Mouse (Mus musculus): ENCODE measurements at regions not wholly inside any gene's neighbourhood (a gene's known extent, or its start where the extent isn't known, plus 50 kb on each side); places are given as distances from the start of the nearest gene placed in this dataset.
"Not testable (repeated sequence)": the region's sequence is repeated elsewhere in the genome, so short reads cannot be mapped to it uniquely, and the experiment has no call there.

DNA sequence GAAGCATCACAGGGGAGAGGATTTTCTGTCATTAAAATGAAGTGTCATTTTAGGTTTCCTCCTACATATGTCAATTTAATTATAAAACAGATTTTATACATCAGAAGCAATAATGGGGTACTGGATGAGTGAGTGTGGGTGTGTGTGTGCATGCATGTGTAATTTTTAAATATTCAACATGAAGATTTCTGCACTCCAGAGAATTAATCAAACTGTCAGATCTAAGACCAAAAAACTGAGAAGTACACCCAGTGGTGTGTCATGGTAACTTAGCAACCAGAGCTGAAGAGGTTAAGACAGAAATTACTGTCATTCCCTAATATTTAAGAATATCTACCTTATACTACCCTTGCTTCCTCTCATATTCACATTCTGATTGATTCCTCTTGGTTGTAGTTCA is 919.0 kb downstream of the Poteg start:
- CTCF ChIA-PET, result no interaction called here
- POLR2A ChIA-PET, result no interaction called here

DNA sequence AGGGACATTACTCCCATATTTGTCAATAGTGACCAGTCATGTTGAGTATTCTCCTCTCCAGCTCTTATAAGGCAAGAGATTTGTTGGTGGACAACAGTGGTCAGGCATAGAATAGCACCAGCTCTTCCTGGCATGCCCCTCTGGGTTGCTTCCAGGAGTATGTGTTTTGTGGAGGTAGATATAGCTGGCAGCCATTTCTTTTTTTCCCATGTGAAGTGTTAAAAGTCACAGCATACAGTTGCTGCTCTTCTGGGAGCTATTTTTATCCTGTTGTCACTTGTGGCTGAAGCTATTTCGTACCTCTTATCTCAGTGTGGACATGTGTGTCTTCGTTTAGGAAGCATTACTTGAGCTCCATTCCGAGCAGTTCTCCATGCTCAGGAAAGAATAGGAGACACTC is 919.9 kb downstream of the Poteg start:
- ChIA-PET POLR2A (no interaction called here), CTCF (interaction anchor here in 1 of 4 experiments (0.6 kb wide), 1 partner anchor 487 kb away, joined by 6 read pairs; no protein-coding TSS in a partner anchor)

DNA sequence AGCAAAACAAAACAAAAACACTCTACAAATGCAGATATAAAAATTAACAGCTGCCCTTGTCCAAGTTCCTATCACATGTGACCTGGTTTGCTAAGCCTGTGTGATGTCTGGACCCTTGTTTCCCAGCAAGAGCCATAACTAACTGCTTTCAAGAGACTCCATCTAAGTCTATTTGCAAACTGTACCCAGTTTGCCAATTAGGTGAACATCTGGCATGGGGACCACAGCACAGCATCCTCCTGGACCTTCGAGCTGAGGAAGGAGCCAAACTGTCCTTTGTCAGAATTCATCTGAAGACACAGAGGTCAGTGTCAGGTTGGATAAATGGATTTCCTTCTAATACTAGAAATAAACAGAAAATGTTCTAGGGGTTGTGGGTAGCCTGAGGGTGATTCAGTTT is 924.3 kb downstream of the Poteg start:
- CTCF ChIA-PET, result no interaction called here
- POLR2A ChIA-PET, result no interaction called here

DNA sequence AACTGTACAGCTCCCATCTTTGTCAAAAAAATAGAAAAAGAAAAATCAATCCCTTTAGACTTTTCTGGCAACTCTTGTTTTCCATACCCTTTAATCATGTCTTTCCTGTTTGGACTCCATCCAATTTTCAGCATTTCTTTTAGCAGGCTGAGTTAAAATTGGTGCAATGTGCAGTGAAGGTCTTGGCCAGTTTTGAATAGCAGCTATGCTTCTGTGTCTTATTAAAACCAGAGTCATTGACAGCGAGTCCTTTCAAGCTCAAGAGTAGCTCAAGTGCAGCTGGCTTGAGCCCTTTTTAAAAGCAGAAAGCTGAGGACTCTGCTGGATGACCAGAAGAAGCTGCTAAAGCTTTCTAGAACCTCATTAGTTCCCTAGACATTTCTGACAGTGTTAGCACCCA is 952.7 kb downstream of the Poteg start:
- CTCF ChIA-PET, result no interaction called here

DNA sequence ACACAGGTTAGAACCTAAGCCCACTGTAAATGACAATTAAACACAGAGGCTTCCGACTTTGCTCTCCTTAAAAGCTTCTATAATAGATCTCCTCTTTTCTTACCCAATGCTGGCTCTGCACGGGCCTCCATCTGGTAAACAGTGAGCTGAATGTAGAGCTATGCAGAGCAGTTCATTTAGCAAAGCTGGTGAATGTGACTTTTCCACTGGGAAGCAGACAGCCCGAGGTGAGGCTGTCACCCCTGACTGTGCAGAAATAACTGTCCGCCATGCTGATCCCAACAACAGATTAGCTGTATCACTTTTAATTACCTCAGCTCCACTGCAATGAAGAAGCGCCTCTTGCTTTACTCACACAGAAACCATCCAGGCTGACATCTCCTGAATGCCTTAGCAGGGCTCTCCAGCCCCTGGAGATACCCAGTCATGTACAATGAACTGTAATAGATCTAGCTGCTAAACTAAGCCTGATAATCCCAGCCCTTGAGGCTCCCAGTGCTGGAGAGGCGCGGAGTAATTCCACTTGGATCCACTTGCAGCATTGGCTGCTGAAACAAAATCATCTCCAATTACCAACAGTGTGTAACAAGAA is 980.2 kb downstream of the Poteg start:
- POLR2A ChIA-PET, result no interaction called here
- CTCF ChIA-PET, result interaction anchor here in 1 of 4 experiments (0.7 kb wide), 1 partner anchor 48 kb away, joined by 3 read pairs; no protein-coding TSS in a partner anchor

More for the DNA sequence above, 952.7 kb downstream of the Poteg start:
- POLR2A ChIA-PET, result no interaction called here

DNA sequence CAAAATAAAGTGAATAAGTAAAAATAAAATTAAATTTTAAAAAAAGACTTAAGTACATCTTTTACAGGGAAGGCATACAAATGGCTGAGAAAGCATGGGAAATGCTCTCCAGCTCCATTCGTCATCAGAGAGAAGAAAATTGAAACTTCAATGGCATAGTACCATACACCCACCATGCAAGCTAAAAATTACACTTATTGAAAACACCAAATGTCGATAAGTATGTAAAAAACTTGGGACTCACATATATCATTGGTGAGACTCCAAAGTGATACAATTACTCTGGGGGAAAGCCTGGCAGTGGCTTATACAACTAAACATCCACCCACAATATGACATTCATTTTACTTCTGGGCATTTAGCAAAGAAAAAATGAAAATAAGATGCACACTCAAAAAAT is 1025.7 kb downstream of the Poteg start:
- CTCF ChIA-PET, result no interaction called here

DNA sequence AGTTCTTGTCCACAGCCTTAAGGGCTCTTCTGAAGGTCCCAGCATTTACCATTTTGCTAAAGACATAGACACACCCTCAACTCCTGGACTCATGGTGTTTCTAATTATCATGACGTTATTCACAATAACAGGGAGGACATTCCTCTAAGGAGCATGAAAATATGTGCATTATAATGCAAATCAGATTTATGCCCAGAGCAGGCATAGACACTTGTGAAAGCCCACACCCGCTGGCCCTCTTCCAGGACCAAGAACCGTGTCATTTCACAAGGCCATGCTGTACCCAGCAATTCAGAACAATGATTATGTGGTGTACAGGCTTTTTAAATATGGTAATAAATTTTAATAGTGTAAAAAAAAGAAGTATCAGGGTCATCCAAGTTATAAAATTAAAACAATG is 1040.4 kb downstream of the Poteg start:
- CTCF ChIA-PET, result no interaction called here
- POLR2A ChIA-PET, result no interaction called here

More for the DNA sequence above, 1025.7 kb downstream of the Poteg start:
- POLR2A ChIA-PET, result no interaction called here

DNA sequence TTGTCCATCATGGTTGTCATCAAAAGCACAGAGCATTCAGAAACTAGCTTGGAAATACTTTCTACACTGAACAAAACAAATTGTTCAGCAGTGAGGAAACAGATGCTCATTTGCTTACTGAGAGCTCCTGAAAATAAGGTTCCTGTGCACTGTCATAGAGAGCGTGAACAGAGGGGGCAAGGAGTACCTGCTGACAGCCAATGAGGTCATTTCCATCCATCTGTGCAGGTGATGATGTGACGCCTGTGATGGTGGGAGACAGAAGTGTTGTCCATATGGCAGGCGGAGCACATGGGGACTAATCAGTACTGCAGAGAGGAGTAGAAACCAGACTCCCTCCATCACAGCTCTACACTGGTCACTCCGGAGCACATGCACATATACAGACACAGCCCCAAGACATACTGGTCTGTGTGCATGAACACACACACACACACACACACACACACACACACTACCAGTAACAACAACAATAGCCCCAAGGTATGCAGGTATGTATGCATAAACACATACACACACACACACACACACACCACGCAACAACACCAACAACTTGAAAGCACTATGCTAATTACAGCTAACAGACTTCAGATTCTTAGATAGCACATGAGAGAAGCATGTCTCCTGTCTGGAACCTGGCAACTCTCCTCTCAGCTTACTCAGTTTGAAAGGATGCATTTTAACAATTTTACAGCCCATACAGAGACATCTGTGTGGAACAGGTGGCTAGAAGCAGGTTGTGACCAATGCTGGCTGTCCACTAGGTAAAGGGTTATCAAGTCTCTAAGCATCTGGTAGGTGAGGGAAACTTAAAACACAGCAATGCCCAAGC is 1056.2 kb downstream of the Poteg start:
- CTCF ChIA-PET, result no interaction called here

DNA sequence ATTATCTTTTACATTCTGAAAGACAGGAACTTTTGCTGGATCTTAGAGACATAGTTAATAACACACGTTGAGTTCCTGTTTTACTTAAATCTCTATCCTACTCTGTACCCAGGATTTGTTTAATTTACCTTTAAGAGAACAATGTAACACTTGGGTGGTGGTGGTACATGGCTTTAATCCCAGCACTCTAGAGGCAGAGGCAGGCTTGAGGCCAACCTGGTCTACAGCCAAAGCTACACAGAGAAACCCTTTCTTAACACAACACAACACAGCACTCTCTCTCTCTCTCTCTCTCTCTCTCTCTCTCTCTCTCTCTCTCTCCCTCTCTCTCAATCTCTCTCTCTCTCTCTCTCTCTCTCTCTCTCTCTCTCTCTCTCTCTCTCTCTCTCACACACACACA is 1076.0 kb downstream of the Poteg start:
- CTCF ChIA-PET, POLR2A ChIA-PET: not testable (repeated sequence)

More for the DNA sequence above, 1056.2 kb downstream of the Poteg start:
- POLR2A ChIA-PET, result no interaction called here

DNA sequence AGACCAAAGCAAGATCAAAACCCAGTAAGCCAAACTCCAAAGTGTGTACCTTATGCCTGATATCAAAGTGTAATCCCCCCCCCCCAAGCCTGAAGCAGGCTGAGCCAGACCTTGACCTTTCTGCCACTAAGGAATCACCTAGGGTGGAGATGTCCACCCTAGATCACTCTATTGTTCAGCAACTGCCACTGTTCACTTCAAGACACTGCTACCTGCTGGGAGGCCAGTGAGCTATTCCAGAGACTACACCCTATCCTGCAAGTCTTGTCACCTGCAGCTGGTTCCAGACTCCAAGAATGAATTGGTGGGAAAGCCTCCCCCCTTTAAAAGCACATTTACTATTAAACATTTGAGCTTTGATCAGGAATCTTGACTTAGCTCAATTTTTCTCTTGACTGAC is 1099.8 kb downstream of the Poteg start:
- ChIA-PET POLR2A (interaction anchor here in 1 of 4 experiments (0.6 kb wide), 1 partner anchor 1725 kb away, joined by 8 read pairs; no protein-coding TSS in a partner anchor), CTCF (no interaction called here)

DNA sequence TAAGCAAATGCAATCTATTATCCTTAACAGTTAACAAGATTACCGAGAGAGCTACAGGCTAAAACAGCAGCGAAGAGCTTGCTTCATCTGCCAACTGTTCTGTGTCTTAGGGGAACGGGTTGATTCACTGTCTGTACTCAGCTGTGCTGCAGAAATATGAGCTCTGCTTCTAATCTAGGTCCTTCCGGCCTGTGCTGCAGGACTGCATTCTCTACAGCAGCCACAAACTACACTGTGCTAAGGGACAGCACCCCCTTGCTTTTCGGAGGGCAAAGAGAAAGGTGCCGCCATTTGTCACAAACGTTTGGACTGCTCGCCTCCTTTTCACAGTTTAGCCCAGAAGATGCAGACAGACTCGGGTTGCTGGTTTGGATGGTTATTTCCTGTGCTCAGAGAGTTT is 1112.4 kb downstream of the Poteg start:
- POLR2A ChIA-PET, result no interaction called here
- CTCF ChIA-PET, result no interaction called here

DNA sequence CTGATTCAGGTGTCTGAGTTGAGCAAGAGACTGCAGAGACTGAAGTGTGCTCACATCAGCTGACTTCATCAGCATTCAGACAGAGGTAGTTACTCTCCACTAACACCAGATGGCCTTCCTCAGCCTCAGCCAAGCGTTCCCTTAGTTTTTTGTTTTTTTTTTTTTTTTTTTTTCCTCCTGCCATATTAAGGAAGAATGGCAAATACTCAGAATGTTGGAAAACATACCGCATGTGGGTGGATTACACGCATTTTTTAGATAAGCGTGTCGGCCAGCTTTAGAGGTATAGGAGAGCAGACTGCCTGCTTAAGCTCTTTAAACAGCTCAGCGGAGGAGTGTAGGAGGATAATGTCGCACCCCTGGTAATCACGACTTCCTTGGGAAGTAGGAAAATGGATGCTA is 1131.8 kb downstream of the Poteg start:
- CTCF ChIA-PET, result interaction anchor here (0.5 to 0.7 kb wide), 13 partner anchors 10 to 1695 kb away, joined by 3 to 11 read pairs (median 5); no protein-coding TSS in a partner anchor

DNA sequence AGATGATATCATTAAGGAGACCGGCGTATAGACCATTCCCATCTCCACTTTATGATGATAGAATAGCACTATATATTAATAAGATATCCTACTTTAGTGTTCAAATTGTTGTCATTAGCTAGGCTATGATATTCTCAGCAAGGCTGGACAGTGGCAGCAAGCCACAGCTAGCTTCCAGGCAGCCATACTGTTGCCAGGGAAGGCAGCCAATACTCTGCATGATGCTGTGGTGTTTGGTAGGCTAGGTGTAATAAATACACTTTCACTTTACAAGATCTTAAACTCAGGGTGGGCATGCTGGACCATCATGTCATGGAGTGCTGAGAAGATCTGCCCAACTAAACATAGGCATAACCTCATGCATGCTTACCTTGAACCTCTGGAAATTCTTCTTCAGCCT is 1133.4 kb downstream of the Poteg start:
- ChIA-PET POLR2A (interaction anchor here in 2 of 4 experiments (0.6 kb wide), 2 partner anchors 21 to 555 kb away, joined by 3 read pairs; no protein-coding TSS in a partner anchor), CTCF (no interaction called here)

More for the DNA sequence above, 1131.8 kb downstream of the Poteg start:
- POLR2A ChIA-PET, result no interaction called here

DNA sequence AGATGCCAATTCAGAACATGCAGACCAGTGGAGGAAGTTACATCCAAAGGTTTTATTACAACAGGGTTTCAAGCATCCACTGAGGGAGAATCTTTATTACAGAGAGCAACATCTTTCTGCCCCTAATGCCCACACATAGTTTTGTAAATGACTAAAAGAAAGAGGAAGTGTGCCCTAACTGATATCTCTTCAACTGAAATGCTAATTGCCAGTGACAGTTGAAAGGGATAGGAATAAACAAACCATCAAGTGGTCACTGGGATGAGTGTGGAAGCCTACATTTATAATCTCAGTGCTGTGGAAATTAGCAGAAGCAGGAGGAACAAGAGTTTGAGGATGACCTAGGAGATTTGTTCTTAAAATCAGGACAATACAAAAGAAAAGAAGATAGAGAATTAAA is 1142.5 kb downstream of the Poteg start:
- ChIA-PET CTCF (no interaction called here), POLR2A (no interaction called here)

DNA sequence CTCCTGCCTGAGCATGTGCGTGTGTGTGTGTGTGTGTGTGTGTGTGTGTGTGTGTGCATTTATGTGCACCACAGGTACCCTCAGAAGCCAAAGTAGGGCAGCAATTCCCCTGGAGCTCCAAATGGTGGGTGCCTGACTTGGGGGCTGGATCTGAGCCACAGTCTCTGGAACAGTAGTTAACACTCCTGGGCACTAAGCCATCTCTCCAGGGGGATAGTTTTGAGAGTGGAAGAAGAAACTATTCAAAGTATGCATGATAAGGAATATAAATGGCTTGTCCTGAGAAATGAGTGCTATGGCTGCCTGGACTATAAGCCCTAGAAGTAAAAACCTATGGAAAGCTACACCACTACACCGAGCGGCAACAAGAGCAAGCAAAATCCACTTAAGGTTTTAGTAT is 1145.8 kb downstream of the Poteg start:
- ChIA-PET CTCF (interaction anchor here in 1 of 4 experiments (0.5 kb wide), 1 partner anchor 1205 kb away, joined by 3 read pairs; no protein-coding TSS in a partner anchor), POLR2A (no interaction called here)

DNA sequence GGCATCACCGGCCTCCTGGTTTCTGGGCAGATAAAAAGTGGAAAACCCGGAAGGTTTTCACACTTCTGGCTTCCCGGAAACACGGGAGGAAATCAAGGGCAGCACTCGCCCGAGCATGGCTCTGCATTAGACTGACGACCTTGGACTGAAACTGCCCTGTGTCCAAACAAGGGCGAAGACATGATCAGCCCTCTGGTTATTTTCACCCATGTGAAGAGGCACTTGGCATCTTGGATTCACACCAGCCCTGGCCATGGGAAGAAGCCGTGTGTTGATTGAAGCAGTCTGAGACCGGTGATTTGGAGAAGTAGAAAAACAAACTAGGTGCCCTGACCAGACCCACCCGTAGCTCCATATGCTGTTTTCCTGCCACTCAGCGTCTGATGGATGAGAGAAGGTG is 1146.7 kb downstream of the Poteg start:
- CTCF ChIA-PET, result no interaction called here
- POLR2A ChIA-PET, result interaction anchor here in 2 of 4 experiments (0.6 to 1.7 kb wide), 4 partner anchors 34 to 1640 kb away, joined by 3 to 5 read pairs (median 3); no protein-coding TSS in a partner anchor

DNA sequence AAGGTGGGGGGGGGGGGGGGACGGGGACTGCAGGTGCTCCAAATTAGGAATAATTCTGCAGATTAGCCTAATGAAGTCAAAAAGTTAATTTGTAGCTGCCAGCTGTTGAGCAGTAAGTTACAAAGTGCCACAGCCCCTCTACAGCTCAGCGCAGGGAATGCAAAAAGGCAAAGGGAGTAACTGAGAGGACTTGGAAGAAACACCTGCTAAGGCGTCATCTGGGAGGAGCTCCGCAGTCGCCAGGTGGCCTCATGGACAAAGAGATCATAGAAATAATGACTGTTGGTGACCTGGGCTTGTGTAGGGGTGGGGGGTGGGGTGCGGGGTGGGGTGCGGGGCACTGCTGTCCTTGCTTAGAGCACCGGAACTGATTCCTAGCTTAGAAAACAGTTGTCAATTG is 1147.1 kb downstream of the Poteg start:
- CTCF ChIA-PET, result no interaction called here
- POLR2A ChIA-PET, result interaction anchor here in 3 of 4 experiments (0.6 to 1.7 kb wide), 5 partner anchors 28 to 1640 kb away, joined by 3 to 5 read pairs (median 3); no protein-coding TSS in a partner anchor

DNA sequence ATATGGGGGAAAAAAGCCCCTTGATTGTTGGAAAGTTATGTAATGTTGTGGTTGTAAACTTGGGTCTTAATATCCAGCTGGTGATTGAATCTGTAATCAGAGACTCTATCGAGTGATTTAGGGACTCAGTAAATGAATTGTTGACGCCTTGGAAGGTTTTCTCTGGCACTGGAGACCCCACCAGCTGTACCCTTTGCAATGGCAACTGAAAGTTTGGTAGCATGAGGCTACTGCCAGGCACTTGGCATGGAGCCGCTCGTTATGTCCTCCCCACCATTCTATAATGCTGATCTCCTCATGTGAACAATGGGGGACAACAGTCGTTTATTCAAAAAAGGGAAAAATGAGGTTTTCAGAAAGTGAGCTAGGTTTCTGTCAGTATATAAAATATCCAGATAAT is 1148.4 kb downstream of the Poteg start:
- CTCF ChIA-PET, result no interaction called here
- POLR2A ChIA-PET, result interaction anchor here in 2 of 4 experiments (1.4 to 1.7 kb wide), 2 partner anchors 26 to 33 kb away, joined by 3 read pairs; no protein-coding TSS in a partner anchor
